Mouse (Mus musculus) hindbrain, embryonic 16.5 days (tissue): ENCODE data around the gene Sox13. TPM values are rescaled to one million over a fixed set of nuclear protein-coding genes. Genes with fewer than 3 reads are reported as not detected.
A peak's percentile ranks its signal among the peaks of the same experiment; 100 is the strongest.

Source experiments
- ATAC-seq: fragments of 200-750 bp; cut with Nextera tagmentation; 2 replicates; pipeline ENCODE4 v1.8.0; 2017; ENCODE audit warnings: moderate TSS enrichment, moderate library complexity
- H3K27ac ChIP-seq: fragments of 300-500 bp; sonication (generic); 2 replicates; pipeline ENCODE4 v1.5.1; 2014; ENCODE audit warnings: low read depth, mild to moderate bottlenecking, control low read depth, low read length, moderate library complexity
- H3K27me3 ChIP-seq: fragments of 300-500 bp; sonication (generic); replicated peaks from 2 replicates; pipeline ENCODE4 v1.6.1; 2014; ENCODE audit warnings: low read length; ENCODE audit not compliant: control insufficient read depth, insufficient read depth
- H3K36me3 ChIP-seq: fragments of 300-500 bp; sonication (generic); 2 replicates; pipeline ENCODE4 v1.6.1; 2014; ENCODE audit warnings: mild to moderate bottlenecking, low read length, moderate library complexity, mixed read lengths; ENCODE audit not compliant: control insufficient read depth, insufficient read depth
- H3K4me1 ChIP-seq: fragments of 300-500 bp; sonication (generic); 2 replicates; pipeline ENCODE4 v1.6.1; 2014; ENCODE audit warnings: low read depth, low read length; ENCODE audit not compliant: control insufficient read depth, insufficient read depth
- H3K4me2 ChIP-seq: fragments of 300-500 bp; sonication (generic); 2 replicates; pipeline ENCODE4 v1.6.1; 2014; ENCODE audit warnings: mild to moderate bottlenecking, low read length, control low read depth, moderate library complexity
- H3K4me3 ChIP-seq: fragments of 300-500 bp; sonication (generic); 2 replicates; pipeline ENCODE4 v1.5.1; 2014; ENCODE audit warnings: mild to moderate bottlenecking, low read length, control low read depth, moderate library complexity
- H3K9ac ChIP-seq: fragments of 300-500 bp; sonication (generic); 2 replicates; pipeline ENCODE4 v1.6.1; 2014; ENCODE audit warnings: low read depth, mild to moderate bottlenecking, control low read depth, low read length, moderate library complexity
- H3K9me3 ChIP-seq: fragments of 300-500 bp; sonication (generic); 2 replicates; pipeline ENCODE4 v1.6.1; 2014; ENCODE audit warnings: mild to moderate bottlenecking, low read length, moderate library complexity; ENCODE audit not compliant: control insufficient read depth
- WGBS: fragments of 180-500 bp; shearing (Covaris S2); extraction: QIAGEN DNeasy Blood & Tissue Kit; methylation state at CpG from one replicate; pipeline ENCODE4 v1.1.7; 2014; 5-methylcytosine and 5-hydroxymethylcytosine counted together
- polyA plus RNA-seq: library from polyadenylated mRNA; unstranded; fragments of >200 nt; fragmentation: Nextera tagmentation; extraction: Ambion mirVana; gene quantifications from 2 replicates; pipeline ENCODE4 v1.2.1, GENCODE M21; 2015

Gene Sox13
- polyA plus RNA-seq = 2.9 and 5.1 TPM in 2 replicates

- Histone ChIP-seq H3K4me3 (peak within 1 kb of the TSS; percentile 80), H3K27ac (peak within 1 kb of the TSS; percentile 91), H3K4me1 (peaks cover 14% of the 10 kb centered on the region), H3K9ac (peak within 1 kb of the TSS; percentile 79), H3K36me3 (no peaks in the 10 kb centered on the region), H3K4me2 (peak within 1 kb of the TSS; percentile 97), H3K9me3 (no peaks in the 10 kb centered on the region), H3K27me3 (no peaks in the 10 kb centered on the region)
- WGBS = under 1% methylated on average over 89 of the region's 128 CpGs
- ATAC-seq = peak; percentile 82
These were observed at the start of gene Sox13 for GRCm38 (mm10) chr1:133423543-133424480. Gene Sox13 (minus strand): TSS chr1:133424377.

GRCm38 (mm10) chr1:133471556-133471955 is 47.4 kb upstream of the Sox13 start:
- Histone ChIP-seq H3K27ac (no peak overlapping the region), H3K4me3 (no peak overlapping the region), H3K27me3 (no peaks in the 10 kb centered on the region), H3K4me2 (no peak overlapping the region), H3K9ac (no peak overlapping the region), H3K36me3 (no peaks in the 10 kb centered on the region), H3K9me3 (no peaks in the 10 kb centered on the region), H3K4me1 (no peaks in the 10 kb centered on the region)
- WGBS = 55% methylated on average over 2 of the region's 2 CpGs
- no peak for ATAC-seq

- no peaks in the 10 kb centered on the region for H3K4me1 ChIP-seq
- no peaks in the 10 kb centered on the region for H3K27me3 ChIP-seq
- H3K4me3 ChIP-seq = no peak overlapping the region
- no peak for ATAC-seq
- H3K9me3 ChIP-seq = no peaks in the 10 kb centered on the region
- no peaks in the 10 kb centered on the region for H3K36me3 ChIP-seq
- H3K4me2 ChIP-seq = no peak overlapping the region
- no peak overlapping the region for H3K27ac ChIP-seq
- WGBS = 65% methylated on average over 7 of the region's 7 CpGs
- no peak overlapping the region for H3K9ac ChIP-seq
These were observed 46.9 kb upstream of the Sox13 start for GRCm38 (mm10) chr1:133471086-133471485.

GRCm38 (mm10) chr1:133470242-133471025 is 46.3 kb upstream of the Sox13 start:
- Histone ChIP-seq H3K4me2 (no peak overlapping the region), H3K9me3 (no peaks in the 10 kb centered on the region), H3K27ac (no peak overlapping the region), H3K36me3 (no peaks in the 10 kb centered on the region), H3K4me1 (no peaks in the 10 kb centered on the region), H3K9ac (no peak overlapping the region), H3K27me3 (no peaks in the 10 kb centered on the region), H3K4me3 (no peak overlapping the region)
- no peak for ATAC-seq
- WGBS = 23% methylated on average over 10 of the region's 10 CpGs

GRCm38 (mm10) chr1:133469213-133469612 is 45.0 kb upstream of the Sox13 start:
- H3K4me3 ChIP-seq = no peak overlapping the region
- H3K4me2 ChIP-seq = no peak overlapping the region
- H3K9ac ChIP-seq = no peak overlapping the region
- H3K4me1 ChIP-seq = no peaks in the 10 kb centered on the region
- H3K27ac ChIP-seq = no peak overlapping the region
- no peaks in the 10 kb centered on the region for H3K27me3 ChIP-seq
- H3K36me3 ChIP-seq = no peaks in the 10 kb centered on the region
- no peaks in the 10 kb centered on the region for H3K9me3 ChIP-seq
- WGBS = 77% methylated on average over 4 of the region's 4 CpGs
- ATAC-seq = no peak

- H3K36me3 ChIP-seq = no peaks in the 10 kb centered on the region
- no peaks in the 10 kb centered on the region for H3K9me3 ChIP-seq
- H3K4me2 ChIP-seq = no peak overlapping the region
- H3K27ac ChIP-seq = no peak overlapping the region
- no peak for ATAC-seq
- H3K9ac ChIP-seq = no peak overlapping the region
- H3K4me1 ChIP-seq = no peaks in the 10 kb centered on the region
- no peaks in the 10 kb centered on the region for H3K27me3 ChIP-seq
- no peak overlapping the region for H3K4me3 ChIP-seq
- 37% methylated on average over 6 of the region's 6 CpGs for WGBS
These were observed 44.6 kb upstream of the Sox13 start for GRCm38 (mm10) chr1:133468751-133469150.

GRCm38 (mm10) chr1:133467905-133468304 is 43.7 kb upstream of the Sox13 start:
- H3K27me3 ChIP-seq = no peaks in the 10 kb centered on the region
- no peaks in the 10 kb centered on the region for H3K9me3 ChIP-seq
- no peak overlapping the region for H3K4me3 ChIP-seq
- 72% methylated on average over 8 of the region's 8 CpGs for WGBS
- no peak overlapping the region for H3K9ac ChIP-seq
- H3K4me1 ChIP-seq = no peaks in the 10 kb centered on the region
- no peak overlapping the region for H3K4me2 ChIP-seq
- H3K27ac ChIP-seq = no peak overlapping the region
- no peak for ATAC-seq
- H3K36me3 ChIP-seq = no peaks in the 10 kb centered on the region

GRCm38 (mm10) chr1:133463138-133463537 is 39.0 kb upstream of the Sox13 start:
- ATAC-seq = no peak
- no peak overlapping the region for H3K9ac ChIP-seq
- no peaks in the 10 kb centered on the region for H3K36me3 ChIP-seq
- H3K4me1 ChIP-seq = no peaks in the 10 kb centered on the region
- no peaks in the 10 kb centered on the region for H3K9me3 ChIP-seq
- H3K27me3 ChIP-seq = no peaks in the 10 kb centered on the region
- H3K4me2 ChIP-seq = no peak overlapping the region
- no peak overlapping the region for H3K27ac ChIP-seq
- no peak overlapping the region for H3K4me3 ChIP-seq
- WGBS = 89% methylated on average over 5 of the region's 5 CpGs

- Histone ChIP-seq H3K4me3 (no peak overlapping the region), H3K4me2 (no peak overlapping the region), H3K36me3 (no peaks in the 10 kb centered on the region), H3K27ac (no peak overlapping the region), H3K9me3 (no peaks in the 10 kb centered on the region), H3K27me3 (no peaks in the 10 kb centered on the region), H3K9ac (no peak overlapping the region), H3K4me1 (no peaks in the 10 kb centered on the region)
- ATAC-seq = no peak
These were observed 36.8 kb upstream of the Sox13 start for GRCm38 (mm10) chr1:133460996-133461395.
